ENCODE assay signal across 19 mouse cellular contexts in the genomic region with DNA sequence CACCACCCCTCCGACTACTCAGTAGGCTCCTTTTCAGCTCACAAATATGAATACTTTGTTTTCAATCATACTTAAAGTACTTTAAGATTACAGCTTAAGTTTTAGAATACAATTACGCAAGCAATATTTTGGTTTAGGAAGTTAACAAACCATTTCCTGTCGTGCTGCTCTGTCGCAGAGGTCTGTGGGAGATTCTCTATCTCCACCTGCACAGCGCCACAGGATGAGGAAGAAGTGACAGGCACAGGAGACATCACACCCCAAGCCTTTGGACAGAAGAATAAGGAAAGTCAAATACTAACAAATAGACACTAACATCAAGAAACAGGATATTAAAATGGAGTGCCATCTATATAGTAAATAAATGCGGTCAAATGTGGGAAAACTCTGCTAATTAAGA. TPM values are rescaled to one million over a fixed set of nuclear protein-coding genes. Genes with fewer than 3 reads are reported as not detected.
DNase-seq lines count a peak whose midpoint lies in the region; ATAC-seq lines count a peak whose summit lies in the region.
"Had no signal": no experiment of that assay in that cellular context is flagged by ENCODE, and none has a peak within 500 bp of the region (broad histone marks: within the 10 kb centered on the region; RNA-seq: fewer than 3 reads in every experiment).

No protein-coding gene starts in this region.

- no peaks in the 10 kb centered on the region for H3K4me1 ChIP-seq in midbrain, embryonic 15.5 days
- no peaks in the 10 kb centered on the region for H3K4me1 ChIP-seq in midbrain, embryonic 11.5 days (ENCODE audit: control insufficient read depth, insufficient read depth, low read length)
- H3K4me1 ChIP-seq: embryonic facial prominence, embryonic 12.5 days; forebrain, embryonic 15.5 days; heart, embryonic 12.5 days; hindbrain, embryonic 15.5 days had no signal

- H3K36me3 ChIP-seq in midbrain, embryonic 15.5 days (replicated peaks), result no peaks in the 10 kb centered on the region
- H3K36me3 ChIP-seq in midbrain, embryonic 11.5 days (ENCODE audit: control insufficient read depth, insufficient read depth, low read length), result no peaks in the 10 kb centered on the region
- H3K36me3 ChIP-seq: embryonic facial prominence, embryonic 12.5 days; forebrain, embryonic 15.5 days; hindbrain, embryonic 15.5 days had no signal

- peak; percentile 21 for DNase-seq in thymus, postnatal 0 days (ENCODE audit: low spot score)
- no peak for DNase-seq in thymus, adult 18-20 months
- DNase-seq in 416B (ENCODE audit: low read depth), result peak; percentile 38
- DNase-seq in induced T-regulatory cell, adult 2 months (ENCODE audit: low read depth), result peak; percentile 2
- no peak for DNase-seq in cerebellum, postnatal 25 days
- no peak for DNase-seq in midbrain, embryonic 11.5 days (ENCODE audit: low spot score, missing footprints)
- DNase-seq: adrenal gland, postnatal 14 days; cerebellum, adult 11-12 months; cerebellum, adult 9-10 months; gastrocnemius, postnatal 10 days had no signal

- H3K9ac ChIP-seq in midbrain, embryonic 15.5 days, result no peak overlapping the region
- H3K9ac ChIP-seq in midbrain, embryonic 11.5 days (ENCODE audit: low read length), result no peak overlapping the region
- H3K9ac ChIP-seq: embryonic facial prominence, embryonic 12.5 days; forebrain, embryonic 15.5 days; heart, embryonic 12.5 days; hindbrain, embryonic 15.5 days had no signal

- no peak overlapping the region for H3K27ac ChIP-seq in midbrain, embryonic 15.5 days
- H3K27ac ChIP-seq in midbrain, embryonic 11.5 days (ENCODE audit: low read depth, low read length), result no peak overlapping the region
- H3K27ac ChIP-seq: embryonic facial prominence, embryonic 12.5 days; forebrain, embryonic 15.5 days; hindbrain, embryonic 15.5 days had no signal

- H3K9me3 ChIP-seq in midbrain, embryonic 15.5 days, result no peaks in the 10 kb centered on the region
- no peaks in the 10 kb centered on the region for H3K9me3 ChIP-seq in midbrain, embryonic 11.5 days (ENCODE audit: control insufficient read depth, low read length)
- H3K9me3 ChIP-seq: embryonic facial prominence, embryonic 12.5 days; forebrain, embryonic 15.5 days; heart, embryonic 12.5 days; hindbrain, embryonic 15.5 days had no signal

- WGBS in midbrain, embryonic 15.5 days, result 96% methylated on average over 6 of the region's 6 CpGs
- WGBS in midbrain, embryonic 11.5 days, result 95% methylated on average over 6 of the region's 6 CpGs

- H3K4me3 ChIP-seq in midbrain, embryonic 15.5 days, result no peak overlapping the region
- H3K4me3 ChIP-seq in midbrain, embryonic 11.5 days (ENCODE audit: low read depth, low read length), result no peak overlapping the region
- H3K4me3 ChIP-seq: embryonic facial prominence, embryonic 12.5 days; forebrain, embryonic 15.5 days; heart, embryonic 12.5 days; hindbrain, embryonic 15.5 days had no signal

- H3K27me3 ChIP-seq in midbrain, embryonic 15.5 days (replicated peaks), result no peaks in the 10 kb centered on the region
- H3K27me3 ChIP-seq in midbrain, embryonic 11.5 days (ENCODE audit: control insufficient read depth, insufficient read depth, low read length), result no peaks in the 10 kb centered on the region
- H3K27me3 ChIP-seq: embryonic facial prominence, embryonic 12.5 days; forebrain, embryonic 15.5 days; heart, embryonic 12.5 days; hindbrain, embryonic 15.5 days; Patski had no signal

- no peak overlapping the region for H3K4me2 ChIP-seq in midbrain, embryonic 15.5 days
- H3K4me2 ChIP-seq in midbrain, embryonic 11.5 days, result no peak overlapping the region
- H3K4me2 ChIP-seq: embryonic facial prominence, embryonic 12.5 days; forebrain, embryonic 15.5 days; heart, embryonic 12.5 days; hindbrain, embryonic 15.5 days had no signal

- ATAC-seq in CD4-positive, CD25-positive, alpha-beta regulatory T cell, adult 4 months, result peak; percentile 54
- ATAC-seq in midbrain, embryonic 15.5 days (replicated peaks), result no peak
- ATAC-seq in midbrain, embryonic 11.5 days (ENCODE audit: low FRiP score), result no peak
- ATAC-seq: activated CD4-positive, CD25-positive, alpha-beta regulatory T cell, adult 4 months; forebrain, embryonic 15.5 days; inflammation-experienced regulatory T-cells, adult 6 months; Patski had no signal

RNA-seq across cellular contexts. Expression of a gene that starts 49.9 kb away (rescaled TPM):
- 8.1 and 9.8 TPM in 2 replicates for polyA plus RNA-seq in thymus, postnatal 0 days (2015; fragmentation: Nextera tagmentation; extraction: Ambion mirVana)
- polyA plus RNA-seq in CD4-positive, CD25-positive, alpha-beta regulatory T cell, adult 4 months (2017; shearing (Covaris generic)), result 1 to 10 TPM in 1 of 2 experiments, under 1 TPM in 1; 0.96 to 1.4 TPM
- 20.2 and 20.4 TPM in 2 replicates for polyA plus RNA-seq in midbrain, embryonic 15.5 days (2015; fragmentation: Nextera tagmentation; extraction: Ambion mirVana)
- 48.9 and 50.0 TPM in 2 replicates for polyA plus RNA-seq in midbrain, embryonic 11.5 days (2014; fragmentation: Nextera tagmentation; extraction: Ambion mirVana)

Comparison
In these comparisons a context has a peak if more than half of its experiments do, and no peak if none do; other contexts are left out.
1. DNase-seq: peak in thymus, postnatal 0 days (single experiment), 416B (single experiment) and induced T-regulatory cell, adult 2 months (single experiment); none in thymus, adult 18-20 months (0 of 2), cerebellum, postnatal 25 days (0 of 2) and midbrain, embryonic 11.5 days (single experiment).